Mouse (Mus musculus) embryonic facial prominence, embryonic 12.5 days (tissue): Measurements from ENCODE around the gene Crtap. TPM values are rescaled to one million over a fixed set of nuclear protein-coding genes. Genes with fewer than 3 reads are reported as not detected.

Experiments
- polyA plus RNA-seq: library from polyadenylated mRNA; unstranded; fragments of >200 nt; fragmentation: Nextera tagmentation; extraction: Ambion mirVana; gene quantifications from 2 replicates; pipeline ENCODE4 v1.2.1, GENCODE M21; 2016

The Crtap gene
- polyA plus RNA-seq, 1 experiment from 2014 or later: 102 TPM

Other genes starting within 250 kb of the Crtap start
- not detected in 2 replicates for gene Bcl2a1c, start 60.5 kb downstream of the Crtap start, polyA plus RNA-seq
- 28.3 and 28.9 TPM in 2 replicates for gene Glb1, start 10.4 kb upstream of the Crtap start, polyA plus RNA-seq
- 10.7 and 11.3 TPM in 2 replicates for gene Tmppe, start 10.4 kb upstream of the Crtap start, polyA plus RNA-seq
- gene Ccr4, start 114.2 kb upstream of the Crtap start, polyA plus RNA-seq: not detected in 2 replicates
- 0.43 and 0.60 TPM in 2 replicates for gene C130032M10Rik, start 125.0 kb upstream of the Crtap start, polyA plus RNA-seq
- 0.95 and 1.1 TPM in 2 replicates for gene Trim71, start 173.7 kb upstream of the Crtap start, polyA plus RNA-seq
- gene Cnot10, start 249.5 kb upstream of the Crtap start, polyA plus RNA-seq: 79.7 and 82.6 TPM in 2 replicates